Mouse (Mus musculus) cortical plate, adult 2 months (tissue): ENCODE measurements around the gene Aph1c.

Source experiments
- CTCF ChIP-seq: fragments of 200-500 bp; IDR thresholded peaks from 2 replicates; pipeline ENCODE4 v1.5.1; 2011; ENCODE audit warnings: mild to moderate bottlenecking, control low read depth, low read length; ENCODE audit not compliant: insufficient read depth; ENCODE audit errors: extremely low read depth
- POLR2A ChIP-seq: fragments of 200-500 bp; IDR thresholded peaks from 2 replicates; pipeline ENCODE4 v1.6.1; 2011; ENCODE audit warnings: mild to moderate bottlenecking, low read length, control low read depth; ENCODE audit not compliant: insufficient read depth; ENCODE audit errors: extremely low read depth

GRCm38 (mm10) chr9:66872015-66872727, 37.6 kb upstream of the Aph1c start:
- TF ChIP-seq POLR2A, result no peak
- TF ChIP-seq CTCF, result no peak
